Mouse (Mus musculus) layer of hippocampus, postnatal 10 days (tissue): ENCODE data around the gene C1qa. TPM values are rescaled to one million over a fixed set of nuclear protein-coding genes. Genes with fewer than 3 reads are reported as not detected.

Source experiments
- DNase-seq, 2 experiments: peaks; one replicate each; pipeline ENCODE4 v3.0.0; 2021; ENCODE audit warnings: low spot score in 2 of 2
- long read RNA-seq: library from polyadenylated mRNA; stranded (forward); transcript quantifications from one replicate; pipeline ENCODE4 v2.0.0, GENCODE M21; 2023
- total RNA-seq, 2 experiments: library from RNA; stranded (reverse); gene quantifications; 2 replicates each; pipeline ENCODE4 v1.2.3; 2021

The C1qa gene
- 10 to 100 TPM; 30.6 to 32.0 TPM for total RNA-seq
- long read RNA-seq, transcript C1qa-201 (3 exons, 1,040 nt) = major isoform, 64 of 72 reads
- long read RNA-seq, partial matches to known transcripts = 5 of 72 reads
- long read RNA-seq, other reads (novel, unspliced or antisense) = 3 of 72 reads

- no peak for DNase-seq
Measured at GRCm38 (mm10) chr4:136898637-136899036, at the start of gene C1qa. TSS of gene C1qa (minus strand) at chr4:136898803.

GRCm38 (mm10) chr4:136945397-136945796 is 46.8 kb upstream of the C1qa start:
- DNase-seq = no peak

- DNase-seq = no peak
Measured at GRCm38 (mm10) chr4:136944558-136945350, 46.2 kb upstream of the C1qa start.

DNA sequence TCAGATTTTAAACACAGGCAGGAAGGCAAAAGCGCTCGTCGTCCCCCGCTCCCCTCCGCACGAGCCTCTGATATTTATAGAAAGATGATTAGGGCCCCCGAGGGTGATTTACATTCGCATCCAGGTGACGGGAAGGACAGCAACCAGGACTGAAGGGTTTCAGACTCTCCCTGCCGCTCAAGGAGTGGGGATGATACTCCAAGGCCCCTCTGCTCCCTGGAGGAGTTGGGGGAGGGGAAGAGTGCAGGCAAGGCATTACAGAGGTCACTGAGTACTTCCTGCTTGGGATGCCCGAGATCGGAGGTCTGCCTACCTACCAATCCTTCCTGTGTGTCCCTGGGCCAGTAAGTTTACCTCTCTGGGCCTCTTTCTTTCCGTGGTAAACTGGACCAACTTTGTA is 44.6 kb upstream of the C1qa start:
- DNase-seq = no peak

DNA sequence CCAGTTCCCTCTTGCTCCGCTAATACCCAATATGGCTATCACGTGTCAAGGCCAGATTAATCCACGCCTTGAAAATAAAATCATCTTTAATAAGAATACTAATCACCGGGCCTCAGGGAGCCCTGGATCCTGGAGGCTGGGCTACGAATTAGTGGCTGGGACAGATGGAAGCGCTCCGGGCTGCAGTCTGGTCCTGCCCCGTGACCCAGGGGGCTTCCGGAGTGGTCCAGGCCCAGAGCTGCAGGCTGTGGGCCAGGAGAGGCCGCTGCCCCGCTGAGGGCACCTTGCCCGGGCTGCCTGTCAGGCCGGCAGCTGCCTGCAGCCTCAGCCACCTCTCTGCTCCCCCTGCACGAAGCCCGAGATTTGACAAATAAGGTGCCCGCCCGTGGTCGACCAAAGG is 44.2 kb upstream of the C1qa start:
- DNase-seq = no peak

GRCm38 (mm10) chr4:136937935-136938334 is 39.3 kb upstream of the C1qa start:
- no peak for DNase-seq

- DNase-seq = no peak
Measured at GRCm38 (mm10) chr4:136937344-136937743, 38.7 kb upstream of the C1qa start.

DNA sequence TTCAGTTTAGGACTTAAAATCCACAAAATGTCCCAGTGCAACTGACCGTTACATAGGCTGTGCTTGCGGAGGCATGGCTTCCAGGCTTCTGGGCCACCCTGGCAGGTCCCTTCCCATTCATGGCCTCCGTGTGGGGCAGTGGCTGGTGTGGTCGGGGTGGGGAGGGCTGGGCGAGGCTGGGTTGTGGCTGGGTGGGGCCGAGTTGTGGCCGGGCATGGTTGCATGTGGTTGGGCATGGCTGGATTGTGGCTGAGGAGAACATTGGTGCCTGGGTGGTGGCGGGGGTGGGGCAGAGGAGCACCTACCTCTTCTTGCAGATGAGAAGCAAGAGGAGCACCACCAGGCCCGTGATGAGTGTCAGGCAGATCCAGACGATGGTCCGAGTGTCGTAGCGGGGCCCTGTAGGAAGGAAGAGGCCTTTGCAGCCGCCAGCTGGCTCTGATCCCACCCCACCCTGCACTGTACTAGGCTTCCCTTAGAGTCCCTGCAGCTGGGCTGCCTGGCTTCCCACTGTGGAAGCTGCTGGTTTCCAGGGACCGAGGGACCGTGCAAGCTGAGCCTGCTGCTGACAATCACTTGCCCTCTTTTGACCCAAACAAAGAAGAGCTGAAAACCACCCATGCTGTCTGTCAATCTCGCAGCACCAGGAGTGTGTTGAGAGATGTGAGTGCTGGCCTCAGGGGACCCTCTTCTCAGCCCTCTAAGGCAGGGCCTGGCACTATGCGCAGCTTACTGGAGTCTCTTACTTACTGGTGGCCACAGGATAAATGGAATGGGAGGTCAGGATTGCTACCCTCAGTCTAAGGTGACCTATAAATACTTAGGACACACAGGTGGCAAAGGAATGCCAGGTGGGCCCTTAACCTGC is 36.4 kb upstream of the C1qa start:
- DNase-seq = no peak

DNA sequence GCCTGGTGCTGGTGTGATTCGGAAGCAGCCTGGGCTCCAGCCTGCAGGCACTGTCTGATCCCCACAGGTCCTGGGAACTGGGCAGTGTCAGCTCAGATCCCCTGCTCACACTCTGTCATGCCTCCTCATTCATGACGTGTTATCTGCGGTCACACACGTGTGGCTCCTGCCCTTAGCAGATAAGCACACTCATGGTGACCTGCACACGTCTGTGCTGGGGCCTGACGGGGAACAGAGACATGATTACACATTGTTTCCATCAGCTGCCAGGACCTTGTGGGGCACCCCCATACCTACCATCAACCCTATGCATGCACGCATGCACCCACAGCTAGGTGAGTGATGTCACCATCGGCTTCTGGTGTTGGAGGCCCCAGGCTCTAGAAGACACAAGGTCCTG is 31.9 kb upstream of the C1qa start:
- no peak for DNase-seq

DNA sequence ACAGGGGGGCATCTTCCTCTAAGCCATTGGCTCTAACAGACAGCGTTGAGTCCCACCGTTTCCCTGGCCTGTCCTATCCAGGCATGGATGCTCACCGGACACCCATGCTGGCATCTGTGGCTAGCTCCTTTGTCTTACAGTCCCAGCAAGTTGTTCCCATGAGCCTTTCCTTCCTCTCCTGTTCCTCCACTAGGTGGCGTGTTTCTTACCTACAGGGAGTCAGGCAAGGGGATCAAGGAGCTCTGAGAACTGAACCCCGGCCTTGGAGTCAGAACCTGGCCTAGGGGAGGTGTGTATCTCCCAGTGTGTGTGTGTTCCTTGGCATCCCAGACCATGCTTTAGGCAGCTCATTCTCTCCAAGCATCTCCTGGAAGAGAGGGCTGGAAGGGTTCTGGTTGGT is 30.3 kb upstream of the C1qa start:
- no peak for DNase-seq

GRCm38 (mm10) chr4:136925804-136926203 is 27.2 kb upstream of the C1qa start:
- no peak for DNase-seq

GRCm38 (mm10) chr4:136924529-136924928 is 25.9 kb upstream of the C1qa start:
- DNase-seq = peak; percentile 57 to 69

- no peak for DNase-seq
Measured at GRCm38 (mm10) chr4:136919526-136919925, 20.9 kb upstream of the C1qa start.

DNA sequence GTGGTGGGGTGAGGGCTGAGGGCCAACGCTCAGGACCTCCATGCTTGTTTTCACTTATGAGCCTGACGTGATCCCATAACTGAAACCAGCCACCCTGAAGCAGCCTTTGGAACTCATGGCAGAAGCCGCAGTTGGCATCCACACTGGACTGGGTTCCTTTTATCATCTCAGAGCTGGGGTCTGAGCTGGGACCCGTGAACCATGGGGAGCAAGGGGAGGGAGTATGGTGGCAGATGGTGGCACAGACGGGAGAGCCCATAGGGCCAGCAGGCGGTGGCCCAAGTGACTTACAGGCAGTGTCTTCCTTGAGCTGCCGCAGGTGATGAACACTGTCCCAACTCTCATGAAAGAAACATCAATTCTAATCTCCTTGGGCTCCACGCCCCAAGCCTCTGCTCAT is 20.2 kb upstream of the C1qa start:
- DNase-seq = no peak

GRCm38 (mm10) chr4:136917165-136917524 is 18.5 kb upstream of the C1qa start:
- no peak for DNase-seq

DNA sequence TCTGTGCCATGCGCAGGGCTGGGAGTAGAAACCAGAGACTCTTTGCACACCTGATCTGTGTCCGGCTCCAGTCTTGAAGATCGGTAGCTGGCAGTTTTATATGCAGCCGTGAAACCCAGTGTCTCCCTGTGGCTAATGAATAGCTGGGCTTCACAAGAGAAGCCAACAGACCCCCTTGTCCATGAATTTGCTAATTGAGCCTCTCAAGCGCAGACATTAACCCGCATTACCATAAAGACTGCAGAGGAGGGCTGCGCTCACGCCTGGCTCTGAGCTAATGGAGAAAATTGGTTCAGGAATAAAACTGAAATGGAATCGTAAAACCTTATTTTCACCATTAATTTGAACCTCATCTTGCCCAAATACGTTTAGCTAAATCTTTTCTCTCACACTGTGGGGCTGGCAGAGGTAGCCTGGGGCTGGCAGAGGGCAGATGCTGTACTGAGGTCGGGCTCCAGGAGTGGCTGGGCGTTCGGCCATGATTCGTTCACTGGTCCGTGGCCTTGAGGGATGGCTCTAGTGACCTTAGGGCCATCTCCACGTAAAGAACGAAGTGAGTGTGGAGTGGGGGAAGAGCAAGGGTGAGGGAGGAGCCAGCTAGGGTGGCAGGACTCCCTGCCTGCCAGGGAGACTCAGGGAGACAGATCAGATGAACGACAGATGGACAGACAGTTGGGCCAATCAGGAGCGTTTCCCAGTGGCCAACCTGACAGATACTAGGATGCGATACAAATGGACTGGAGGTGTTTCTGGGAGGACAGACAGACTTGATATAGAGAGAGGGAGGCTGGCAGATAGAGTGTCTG is 18.0 kb upstream of the C1qa start:
- DNase-seq = peak; percentile 41 to 47

- no peak for DNase-seq
Measured at GRCm38 (mm10) chr4:136912841-136913240, 14.2 kb upstream of the C1qa start.

DNA sequence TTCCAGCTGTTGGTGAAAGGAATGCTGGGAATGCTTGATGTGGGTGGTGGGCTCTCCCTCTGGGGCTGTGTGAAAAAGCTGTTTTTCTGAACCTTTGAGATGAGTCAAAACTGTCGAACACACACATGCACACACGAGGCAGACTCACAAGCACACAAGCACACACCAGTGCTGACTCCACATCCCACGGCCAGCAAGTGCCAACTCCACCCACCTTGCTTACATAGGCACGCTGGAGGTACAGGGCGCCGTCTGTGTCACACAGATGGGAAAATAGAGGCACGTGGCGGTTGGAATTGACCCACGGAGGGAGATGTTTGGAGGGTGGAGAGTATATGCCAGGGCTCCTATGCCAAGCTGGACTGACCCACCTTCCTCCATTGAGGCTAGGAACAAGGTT is 13.2 kb upstream of the C1qa start:
- DNase-seq = no peak

DNA sequence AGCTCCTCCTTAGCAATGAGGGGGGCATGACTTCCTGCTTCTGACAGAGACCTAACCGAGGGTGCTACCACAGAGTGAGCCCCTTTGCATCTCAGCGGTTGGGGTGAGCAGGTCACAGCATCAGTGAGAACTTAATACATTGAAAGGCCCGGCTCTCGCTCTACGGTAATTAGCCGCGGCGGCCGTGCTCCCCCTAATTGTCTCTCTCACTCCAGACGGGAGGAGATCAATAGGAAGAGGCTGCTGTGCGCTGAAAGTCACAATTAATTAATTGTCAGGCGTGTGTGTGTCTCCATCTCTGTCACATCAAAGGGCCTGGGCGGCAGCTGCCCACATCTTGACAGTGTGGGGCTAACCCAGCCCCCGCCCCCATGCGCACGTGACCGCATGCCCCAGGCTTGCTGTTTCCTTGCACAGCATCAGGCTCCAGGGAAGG is 12.6 kb upstream of the C1qa start:
- no peak for DNase-seq

DNA sequence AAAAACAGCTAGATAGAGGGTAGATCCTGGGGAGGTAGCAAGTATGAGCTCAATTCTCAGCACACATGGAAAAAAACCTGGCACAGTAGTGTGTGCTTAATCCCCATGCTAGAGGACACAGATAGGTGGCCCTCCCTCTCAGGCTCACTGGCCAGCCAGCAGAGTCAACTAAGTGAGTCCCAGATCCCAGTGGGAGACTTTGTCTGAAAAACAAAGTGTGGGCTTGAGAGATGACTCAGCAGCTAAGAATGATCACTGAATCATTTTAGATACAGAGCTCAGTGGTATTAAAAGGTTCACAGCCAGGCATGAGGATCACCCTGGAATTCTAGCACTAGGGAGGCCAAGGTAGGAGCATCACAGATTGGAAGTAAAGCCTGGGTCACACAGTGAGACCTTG is 9.2 kb upstream of the C1qa start:
- DNase-seq = no peak

GRCm38 (mm10) chr4:136907033-136907432 is 8.4 kb upstream of the C1qa start:
- DNase-seq = peak in 1 of 2 experiments; percentile 55
